Comparison of ENCODE assay signal across 9 mouse cellular contexts in genomic region chr5:22745885-22746532, GRCm38 (mm10). TPM values are rescaled to one million over a fixed set of nuclear protein-coding genes. Genes with fewer than 3 reads are reported as not detected.
A peak's percentile ranks its signal among the peaks of the same experiment; 100 is the strongest.
DNase-seq lines count a peak whose midpoint lies in the region; ATAC-seq lines count a peak whose summit lies in the region.
"Had no signal": no experiment of that assay in that cellular context is flagged by ENCODE, and none has a peak within 500 bp of the region (broad histone marks: within the 10 kb centered on the region; RNA-seq: fewer than 3 reads in every experiment).

Gene Lhfpl3, plus strand, starts transcription at chr5:22746059.

- no peaks in the 10 kb centered on the region for H3K36me3 ChIP-seq in stomach, embryonic 15.5 days

- DNase-seq in urinary bladder, postnatal 14 days (ENCODE audit: low spot score), result peak; percentile 3
- no peak for DNase-seq in urinary bladder, postnatal 10 days (ENCODE audit: low spot score)
- peak; percentile 68 to 75 for DNase-seq in cerebellum, postnatal 25 days
- peak; percentile 33 to 35 for DNase-seq in frontal cortex, postnatal 25 days (ENCODE audit: low spot score in 2 of 2)
- peak; percentile 30 for DNase-seq in layer of hippocampus, adult 9-11 months
- peak; percentile 61 for DNase-seq in mesoderm, embryonic 11.5 days (ENCODE audit: low read depth, low spot score)
- no peak for DNase-seq in spleen, adult 12 weeks (ENCODE audit: low spot score)

- WGBS in stomach, embryonic 15.5 days, result under 1% methylated on average over 43 of the region's 53 CpGs

- H3K9me3 ChIP-seq in stomach, embryonic 15.5 days, result no peaks in the 10 kb centered on the region

- ATAC-seq in stomach, embryonic 15.5 days (ENCODE audit: insufficient read depth, low FRiP score, low read depth), result peak; percentile 68

- H3K4me1 ChIP-seq in stomach, embryonic 15.5 days, result peaks cover 14% of the 10 kb centered on the region

- H3K4me3 ChIP-seq in stomach, embryonic 15.5 days (replicated peaks), result peak within 1 kb of the TSS; percentile 49

- no peak within 1 kb of the TSS for H3K27ac ChIP-seq in stomach, embryonic 15.5 days

- peak within 1 kb of the TSS; percentile 16; the same call in 1 of the 2 replicates for H3K9ac ChIP-seq in stomach, embryonic 15.5 days

- peaks cover 18% of the 10 kb centered on the region for H3K27me3 ChIP-seq in stomach, embryonic 15.5 days (replicated peaks)

- H3K4me2 ChIP-seq in stomach, embryonic 15.5 days, result peak within 1 kb of the TSS; percentile 93

RNA-seq across cellular contexts. Expression of gene Lhfpl3, which starts in this region (rescaled TPM):
- polyA plus RNA-seq in stomach, embryonic 15.5 days (2015; fragmentation: Nextera tagmentation; extraction: Ambion mirVana), result 0.23 and 0.28 TPM in 2 replicates
- polyA plus RNA-seq: gonadal fat pad, adult 2 months had no signal

Comparison
In these comparisons a context has a peak if more than half of its experiments do, and no peak if none do; other contexts are left out.
1. DNase-seq: peak in urinary bladder, postnatal 14 days (single experiment), cerebellum, postnatal 25 days (2 of 2), frontal cortex, postnatal 25 days (2 of 2), layer of hippocampus, adult 9-11 months (single experiment) and mesoderm, embryonic 11.5 days (single experiment); none in urinary bladder, postnatal 10 days (single experiment) and spleen, adult 12 weeks (single experiment).
2. Peak in ATAC-seq, H3K4me3 ChIP-seq, H3K9ac ChIP-seq and H3K4me2 ChIP-seq in stomach, embryonic 15.5 days; RNA of the gene not detected or under 1 TPM.